Mouse (Mus musculus) G1E (cell line): Measurements from ENCODE around the gene Arl15.

Experiments used
- CTCF ChIP-seq: IDR thresholded peaks from 2 replicates; pipeline ENCODE4 v1.5.1; 2012; ENCODE audit warnings: low read depth, low read length, inconsistent platforms, mixed read lengths
- GATA1 ChIP-seq: IDR thresholded peaks from 2 replicates; pipeline ENCODE4 v1.6.1; 2012; ENCODE audit warnings: borderline replicate concordance, low read length, inconsistent platforms, mixed read lengths
- GATA2 ChIP-seq: IDR thresholded peaks from 2 replicates; pipeline ENCODE4 v1.6.1; 2012; ENCODE audit warnings: low read depth, low read length, inconsistent platforms, borderline replicate concordance
- TAL1 ChIP-seq: conservative IDR thresholded peaks from 2 replicates; pipeline ENCODE4 v1.6.1; 2012; ENCODE audit warnings: low read depth, low read length, inconsistent platforms, mixed read lengths

GRCm38 (mm10) chr13:113800246-113800645, 5.9 kb downstream of the Arl15 start:
- TF ChIP-seq TAL1 (no peak), CTCF (no peak), GATA1 (no peak), GATA2 (no peak)
